19 mouse cellular contexts compared by ENCODE assay signal in genomic region chr15:96494279-96494678, GRCm38 (mm10).
"Had no signal": no experiment of that assay in that cellular context is flagged by ENCODE, and none has a peak within 500 bp of the region (broad histone marks: within the 10 kb centered on the region; RNA-seq: fewer than 3 reads in every experiment).

No protein-coding gene starts in this region.

- ATAC-seq: midbrain, embryonic 15.5 days had no signal

- DNase-seq: kidney, adult 18-20 months; kidney, postnatal 36 days; layer of hippocampus, postnatal 36 days; lung, adult 2 months; lung, postnatal 14 days; retina, postnatal 1 day; right cerebral cortex, postnatal 25 days; spleen, adult 18-20 months; thymus, adult 18-20 months; thymus, postnatal 36 days had no signal

- H3K27ac ChIP-seq: kidney, postnatal 0 days; left cerebral cortex, adult 2 months; liver, embryonic 14.5 days; macrophage; midbrain, embryonic 12.5 days; midbrain, embryonic 15.5 days; neural tube, embryonic 12.5 days; neural tube, embryonic 15.5 days; stomach, embryonic 15.5 days had no signal

- H3K36me3 ChIP-seq: midbrain, embryonic 12.5 days; midbrain, embryonic 15.5 days; neural tube, embryonic 12.5 days; neural tube, embryonic 15.5 days; stomach, embryonic 15.5 days had no signal

- H3K4me3 ChIP-seq: left cerebral cortex, adult 2 months; midbrain, embryonic 12.5 days; midbrain, embryonic 15.5 days; neural tube, embryonic 12.5 days; neural tube, embryonic 15.5 days; stomach, embryonic 15.5 days had no signal

- H3K9ac ChIP-seq: liver, embryonic 14.5 days; midbrain, embryonic 12.5 days; midbrain, embryonic 15.5 days; neural tube, embryonic 12.5 days; neural tube, embryonic 15.5 days; stomach, embryonic 15.5 days had no signal

- H3K27me3 ChIP-seq: midbrain, embryonic 12.5 days; midbrain, embryonic 15.5 days; neural tube, embryonic 12.5 days; neural tube, embryonic 15.5 days; stomach, embryonic 15.5 days had no signal

- H3K9me3 ChIP-seq: midbrain, embryonic 12.5 days; midbrain, embryonic 15.5 days; neural tube, embryonic 12.5 days; neural tube, embryonic 15.5 days; stomach, embryonic 15.5 days had no signal

- H3K4me2 ChIP-seq: midbrain, embryonic 12.5 days; midbrain, embryonic 15.5 days; neural tube, embryonic 12.5 days; neural tube, embryonic 15.5 days; stomach, embryonic 15.5 days had no signal
